Mouse (Mus musculus) cortical plate, adult 2 months (tissue): ENCODE data around the gene R3hdm2.

Source experiments
- CTCF ChIP-seq: fragments of 200-500 bp; IDR thresholded peaks from 2 replicates; pipeline ENCODE4 v1.5.1; 2011; ENCODE audit warnings: mild to moderate bottlenecking, control low read depth, low read length; ENCODE audit not compliant: insufficient read depth; ENCODE audit errors: extremely low read depth
- POLR2A ChIP-seq: fragments of 200-500 bp; IDR thresholded peaks from 2 replicates; pipeline ENCODE4 v1.6.1; 2011; ENCODE audit warnings: mild to moderate bottlenecking, low read length, control low read depth; ENCODE audit not compliant: insufficient read depth; ENCODE audit errors: extremely low read depth

DNA sequence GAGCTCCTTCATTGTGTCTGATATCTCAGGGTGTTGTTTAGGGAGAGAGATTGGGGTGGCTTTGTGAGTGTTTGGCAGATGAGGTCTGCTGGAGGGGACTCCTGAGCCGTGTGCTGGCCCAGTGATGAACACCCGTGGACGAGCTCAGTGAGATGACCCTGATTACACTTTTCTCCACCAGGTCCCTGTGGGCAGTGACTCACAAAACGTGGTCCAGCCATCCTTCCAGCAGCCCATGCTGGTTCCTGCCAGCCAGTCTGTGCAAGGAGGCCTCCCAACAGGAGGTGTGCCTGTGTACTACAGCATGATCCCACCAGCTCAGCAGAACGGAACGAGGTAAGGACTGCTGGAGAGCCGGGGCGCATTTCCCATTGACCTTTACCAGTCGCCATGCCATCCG is 105.1 kb downstream of the R3hdm2 start:
- TF ChIP-seq CTCF: no peak
- TF ChIP-seq POLR2A: no peak
